Mouse (Mus musculus) c-Kit-positive CD71-positive TER-119-negative erythroid progenitor cells, embryonic 14.5 days (primary cell): Measurements from ENCODE around the gene Apbb2.

Experiments
- DNase-seq: peaks from one replicate; pipeline ENCODE4 v3.0.0-alpha.2; 2013; ENCODE audit warnings: low read depth

Gene Apbb2

DNA sequence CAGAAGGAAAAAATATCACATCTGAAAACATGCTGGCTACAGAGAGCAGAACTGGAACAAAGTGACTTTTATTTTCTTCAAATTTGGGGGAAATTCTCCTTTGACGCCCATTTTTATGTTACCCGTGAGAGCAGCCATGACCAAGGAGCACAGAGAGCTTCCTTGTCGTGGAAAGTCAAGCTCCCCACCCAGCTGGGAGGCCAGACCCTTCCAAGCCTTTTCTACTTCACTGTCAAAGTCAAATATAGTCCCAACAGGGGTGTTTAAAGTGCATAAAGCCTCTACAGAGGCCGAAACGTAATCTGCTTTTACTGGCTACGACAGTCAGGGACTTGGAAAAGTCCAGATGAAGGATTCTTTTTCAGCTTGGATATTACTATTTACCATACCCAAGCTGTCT, 101.1 kb downstream of the Apbb2 start:
- DNase-seq, result no peak

DNA sequence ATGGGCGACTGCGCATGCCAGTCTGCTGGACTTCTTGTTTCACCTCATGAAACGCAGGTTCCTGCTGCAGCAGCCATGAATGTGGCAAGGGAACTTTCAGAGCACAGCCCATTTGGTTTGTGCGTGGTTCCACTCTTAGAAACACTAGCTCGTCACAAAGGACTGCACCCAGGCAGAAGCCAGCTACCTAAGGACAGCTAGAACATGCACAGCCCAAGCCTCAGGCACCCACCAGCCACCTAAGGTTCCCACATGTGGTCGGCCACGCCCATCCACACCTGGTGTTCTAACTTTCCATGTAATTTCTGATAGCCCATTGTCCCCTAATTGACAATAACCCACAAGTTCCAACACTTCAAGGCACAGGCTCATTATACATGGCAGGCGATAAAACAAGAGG, 102.3 kb downstream of the Apbb2 start:
- no peak for DNase-seq

DNA sequence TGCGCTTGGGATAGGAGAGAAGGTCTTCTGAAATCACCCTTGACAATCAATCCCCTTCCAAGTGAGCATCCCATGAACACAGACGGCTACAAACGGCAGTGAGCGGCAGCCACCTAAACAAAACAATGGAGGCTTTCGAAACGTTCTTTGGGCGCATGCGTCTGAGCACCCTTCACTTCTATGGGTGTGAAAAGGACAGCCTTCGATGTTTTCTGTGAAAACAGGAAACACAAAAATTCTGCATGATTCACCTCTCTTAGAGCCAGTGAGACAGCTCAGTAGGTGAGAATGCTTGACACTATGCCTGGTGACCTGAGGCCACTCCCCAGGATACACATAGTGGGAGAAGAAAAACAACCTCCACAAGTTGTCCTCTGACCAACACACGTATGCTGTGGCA, 103.3 kb downstream of the Apbb2 start:
- no peak for DNase-seq

DNA sequence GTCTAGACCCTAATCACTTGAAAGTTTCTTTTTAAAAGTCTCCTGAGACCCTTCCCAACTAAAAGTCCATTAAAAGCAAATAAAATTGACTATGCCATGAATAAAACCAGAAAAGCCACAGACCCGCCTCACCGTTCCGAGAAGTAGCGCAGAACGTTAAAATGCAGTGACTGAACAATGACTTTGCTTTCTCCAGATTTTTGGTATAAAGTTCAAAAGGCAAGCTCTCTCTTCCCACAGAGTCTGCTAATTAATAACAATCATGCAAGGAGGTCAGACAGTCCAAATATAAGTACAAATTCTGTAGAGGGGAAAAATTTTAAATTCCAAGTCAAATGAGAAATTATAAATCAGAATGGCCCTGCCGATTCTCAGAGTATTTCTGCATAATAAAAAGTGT, 103.9 kb downstream of the Apbb2 start:
- DNase-seq, result no peak

DNA sequence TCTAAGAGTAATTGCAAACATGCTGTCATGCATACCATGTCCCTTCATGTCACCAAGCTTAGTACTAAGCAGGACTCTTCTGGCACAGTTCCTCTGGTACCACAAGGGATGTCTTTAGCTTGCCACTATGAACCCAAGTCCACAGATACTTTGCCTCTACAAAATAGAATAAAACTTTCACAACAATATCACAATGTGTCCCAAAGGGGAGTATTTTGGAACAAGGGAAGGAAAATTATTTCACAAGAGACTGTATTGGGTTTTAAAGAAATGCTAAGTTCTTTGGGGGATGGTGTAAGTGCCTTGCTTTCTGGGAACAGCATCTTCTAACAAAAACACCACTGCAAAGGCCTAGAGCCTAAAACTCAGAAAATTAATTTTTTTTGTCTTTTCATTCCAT, 105.2 kb downstream of the Apbb2 start:
- DNase-seq, result no peak

DNA sequence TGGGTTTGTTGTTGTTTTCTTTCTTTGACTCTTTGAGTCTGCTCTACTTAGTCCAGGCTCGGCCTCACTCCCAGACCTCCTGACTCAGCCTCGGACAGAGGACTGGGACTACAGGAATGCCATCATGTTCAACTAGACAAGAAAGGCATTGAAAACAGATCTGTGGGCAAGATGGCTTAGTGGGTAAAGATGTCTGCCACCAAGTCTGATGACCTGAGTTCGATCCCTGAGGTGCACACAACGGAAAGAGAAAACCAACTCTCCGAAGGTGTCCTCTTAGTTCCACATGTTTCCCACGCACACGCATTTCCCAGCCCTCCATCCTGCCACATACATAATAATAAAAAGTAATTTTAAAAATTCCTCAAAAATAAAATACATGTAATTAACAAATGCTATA, 106.1 kb downstream of the Apbb2 start:
- DNase-seq, result no peak

DNA sequence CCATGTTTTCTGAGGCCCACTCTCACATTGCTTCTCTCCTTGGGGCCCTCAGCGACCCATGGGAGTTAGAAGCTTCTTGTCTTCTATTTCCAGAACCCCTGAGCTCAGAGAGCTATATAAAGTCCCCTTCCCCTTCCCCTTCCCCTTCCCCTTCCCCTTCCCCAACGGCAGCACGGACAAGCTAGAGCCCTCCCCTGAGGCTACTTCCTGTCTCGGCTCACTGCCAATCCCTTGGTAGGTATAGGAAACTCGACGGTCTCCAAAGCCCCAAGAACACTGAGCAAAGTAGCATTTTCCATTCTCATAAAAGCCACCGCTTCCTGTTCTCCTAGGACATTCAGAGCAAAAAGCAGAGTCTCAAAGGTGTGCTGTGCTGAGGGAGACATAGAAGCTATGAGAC, 107.9 kb downstream of the Apbb2 start:
- no peak for DNase-seq

DNA sequence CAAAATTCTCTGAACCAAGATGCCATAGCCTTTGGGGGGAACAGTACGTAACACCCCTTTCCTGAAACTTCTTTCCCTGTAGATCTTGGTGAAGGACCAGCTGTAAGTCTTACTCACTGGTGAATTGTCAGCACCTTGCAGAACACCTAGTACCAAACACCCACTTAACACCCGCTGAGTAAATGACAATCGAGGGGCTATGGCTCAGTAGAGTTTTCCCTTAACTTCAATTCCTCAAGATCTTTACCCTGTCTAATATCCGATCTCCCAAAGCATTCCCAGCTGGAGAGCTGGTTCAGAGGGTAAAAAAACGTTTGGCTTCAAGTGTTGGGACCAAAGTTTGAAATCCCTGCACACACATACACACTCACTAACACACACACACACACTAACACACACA, 109.4 kb downstream of the Apbb2 start:
- DNase-seq, result no peak

DNA sequence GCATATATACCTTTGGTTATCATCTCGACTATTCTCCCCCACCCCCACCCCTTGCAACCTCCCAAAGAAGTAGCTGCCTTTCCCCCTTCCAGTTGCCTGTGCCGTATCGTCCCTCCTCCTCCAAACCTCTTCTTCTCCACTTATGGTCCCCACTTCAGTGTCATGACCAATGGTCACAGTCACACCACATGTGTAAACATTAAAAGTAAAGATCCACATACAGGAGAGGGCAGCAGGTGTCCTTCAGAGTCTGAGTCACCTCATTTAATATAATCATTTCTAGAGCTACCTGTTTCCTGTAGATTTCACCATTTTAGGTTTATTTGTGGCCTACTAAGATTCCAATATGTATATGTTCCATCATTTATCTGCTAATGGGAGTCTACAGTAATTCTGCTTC, 113.0 kb downstream of the Apbb2 start:
- DNase-seq, result no peak

DNA sequence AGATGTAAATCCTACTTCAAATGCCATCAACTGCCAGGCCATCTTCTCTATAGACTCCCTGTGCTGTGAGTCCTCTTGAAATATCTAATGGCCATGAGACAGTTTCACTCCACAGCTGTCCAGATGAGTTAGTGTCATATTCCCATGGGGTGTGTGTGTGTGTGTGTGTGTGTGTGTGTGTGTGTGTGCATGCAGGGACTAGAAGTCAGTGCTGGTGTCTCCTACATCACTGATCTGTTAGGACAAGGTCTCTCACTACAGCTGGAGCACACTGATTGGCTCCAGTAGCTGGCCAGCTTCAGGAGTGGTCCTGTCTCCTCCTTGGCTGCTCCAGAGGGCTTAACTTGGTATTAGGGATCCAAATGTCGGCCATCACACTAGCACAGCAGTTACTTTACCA, 113.5 kb downstream of the Apbb2 start:
- DNase-seq, result no peak

DNA sequence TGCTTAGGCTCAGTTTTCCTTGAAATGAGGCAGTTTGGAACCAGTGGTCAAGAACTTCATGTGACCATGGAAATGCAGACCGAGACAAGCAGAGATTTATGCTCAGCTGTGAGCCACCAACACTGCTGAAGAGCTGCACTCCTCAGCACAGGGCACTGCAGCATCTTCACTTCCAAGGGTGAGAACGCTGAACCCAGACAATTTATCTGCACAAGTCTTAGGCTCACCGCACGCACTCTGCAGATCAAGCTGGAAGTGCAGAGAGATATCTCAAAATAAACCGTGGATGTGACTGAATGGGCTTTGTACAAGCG, 114.2 kb downstream of the Apbb2 start:
- no peak for DNase-seq

DNA sequence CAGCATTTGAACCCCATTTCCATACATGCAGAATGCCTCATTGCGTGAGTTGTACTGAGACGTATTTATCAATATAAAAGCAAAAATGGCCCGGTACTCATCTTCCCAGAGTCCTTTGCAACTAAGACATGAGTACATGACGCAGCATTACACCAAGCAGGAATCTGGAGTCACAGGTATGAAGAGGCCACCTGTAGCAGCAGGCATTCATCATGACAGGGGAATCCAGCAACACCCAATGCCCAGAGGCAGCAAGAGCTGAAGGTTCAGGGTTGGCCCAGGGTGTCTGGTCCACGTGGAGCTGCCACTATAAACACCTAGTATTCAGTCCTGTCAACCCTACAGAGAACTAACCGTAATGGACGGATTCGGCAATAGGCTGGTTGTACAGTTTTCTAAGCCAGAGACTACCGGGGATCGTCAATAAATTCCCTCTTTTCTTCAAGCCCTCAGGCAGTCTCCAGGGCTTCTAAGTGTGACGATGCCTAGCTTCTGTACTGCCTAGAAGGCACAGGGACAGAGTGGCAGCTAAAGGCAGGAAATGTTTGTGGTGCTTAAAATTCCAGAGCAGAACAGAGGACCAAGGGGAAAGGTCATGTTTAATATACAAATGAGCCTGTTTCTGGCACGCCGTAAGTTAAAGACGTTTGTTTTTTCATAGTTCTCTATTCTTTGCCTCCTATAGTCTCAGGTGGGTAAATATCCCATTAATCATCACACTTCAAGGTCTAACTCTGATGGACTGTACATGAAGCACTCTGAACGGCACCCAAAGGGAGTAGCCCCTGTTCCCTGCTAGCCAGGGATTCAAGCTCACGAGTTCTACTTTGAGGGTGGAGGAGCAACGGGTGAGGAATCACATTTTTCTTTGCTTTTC, 114.8 kb downstream of the Apbb2 start:
- no peak for DNase-seq

DNA sequence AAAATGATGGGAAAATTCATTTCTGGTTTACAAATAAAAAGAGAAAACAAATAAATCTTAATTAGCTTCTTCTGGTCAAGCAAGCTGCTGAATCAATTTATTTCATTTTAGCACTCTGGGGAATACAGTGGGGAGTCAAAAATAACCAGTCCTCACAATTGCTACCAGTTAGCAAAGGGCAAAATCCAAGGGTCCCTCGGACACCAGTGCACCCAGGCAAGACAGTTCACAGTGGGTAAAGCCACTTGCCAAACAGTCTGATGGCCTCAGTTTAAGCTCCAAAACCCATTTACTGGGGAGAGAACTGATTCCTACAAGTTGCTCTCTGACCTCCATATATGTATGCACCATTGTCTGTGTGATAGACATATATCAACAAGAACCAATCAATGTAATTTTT, 115.6 kb downstream of the Apbb2 start:
- no peak for DNase-seq

DNA sequence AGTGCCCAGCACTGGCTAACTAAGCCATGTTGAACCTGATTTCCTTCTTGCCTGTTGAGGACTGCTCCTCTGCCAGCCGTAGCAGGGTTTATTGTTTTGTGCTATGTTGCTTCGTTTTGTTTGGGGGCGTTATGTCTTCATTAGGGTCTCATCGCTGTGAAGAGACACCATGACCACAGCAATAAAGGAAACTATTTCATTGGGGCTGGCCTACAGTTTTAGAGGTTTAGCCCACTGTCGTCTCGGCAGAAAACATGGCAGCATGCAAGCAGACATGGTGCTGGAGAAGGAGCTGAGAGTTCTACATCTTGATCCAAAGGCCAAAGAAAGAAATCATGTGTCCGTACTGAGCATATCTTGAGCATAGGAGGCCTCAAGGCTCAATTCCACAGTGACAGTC, 119.0 kb downstream of the Apbb2 start:
- no peak for DNase-seq

DNA sequence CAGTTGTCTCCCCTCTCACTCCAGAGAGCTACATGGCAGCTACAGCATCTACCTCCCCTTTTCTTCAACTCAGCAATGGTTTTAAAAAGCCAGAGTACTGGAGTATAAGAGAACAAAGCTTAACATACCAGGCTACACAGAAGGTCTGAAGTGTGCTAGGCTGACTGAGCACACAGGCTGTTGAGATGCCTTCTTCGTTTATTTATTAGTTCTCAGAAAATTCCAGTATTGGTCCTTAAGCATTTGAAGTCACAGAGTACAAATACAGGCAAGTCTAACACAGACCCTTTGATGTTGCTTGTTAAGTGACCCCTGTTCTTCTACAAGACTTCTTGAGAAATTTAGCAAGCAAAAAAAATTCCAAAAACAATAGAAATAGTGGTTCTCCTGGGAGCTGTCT, 120.4 kb downstream of the Apbb2 start:
- no peak for DNase-seq

DNA sequence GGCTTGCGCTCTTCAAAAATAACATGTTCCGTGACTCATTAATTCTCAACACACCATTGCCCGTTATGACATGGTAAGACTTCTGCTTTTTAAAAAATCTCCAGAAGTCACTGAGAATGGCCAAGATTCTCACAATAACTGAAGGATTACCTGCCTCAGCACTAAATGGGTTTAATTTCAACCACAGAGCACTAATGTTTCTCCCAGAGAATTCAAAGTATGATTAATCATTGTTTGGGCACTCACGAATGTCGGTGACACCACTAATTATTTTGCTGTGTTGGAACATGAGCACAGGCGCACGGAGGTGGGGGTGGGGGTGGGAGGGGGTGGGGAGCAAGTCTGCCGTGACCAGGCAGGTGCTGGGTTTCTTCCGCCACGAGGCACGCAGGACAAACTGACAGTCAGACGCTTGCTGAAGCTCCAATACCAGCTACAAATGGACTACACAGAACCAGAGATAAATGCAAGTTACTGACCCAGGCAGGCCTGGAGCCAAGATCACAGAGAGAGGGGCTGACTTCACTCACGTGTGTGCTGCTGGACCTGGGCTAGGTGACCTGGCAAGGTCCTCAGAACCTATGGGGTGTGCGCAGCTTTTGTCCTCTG, 121.0 kb downstream of the Apbb2 start:
- DNase-seq, result no peak

DNA sequence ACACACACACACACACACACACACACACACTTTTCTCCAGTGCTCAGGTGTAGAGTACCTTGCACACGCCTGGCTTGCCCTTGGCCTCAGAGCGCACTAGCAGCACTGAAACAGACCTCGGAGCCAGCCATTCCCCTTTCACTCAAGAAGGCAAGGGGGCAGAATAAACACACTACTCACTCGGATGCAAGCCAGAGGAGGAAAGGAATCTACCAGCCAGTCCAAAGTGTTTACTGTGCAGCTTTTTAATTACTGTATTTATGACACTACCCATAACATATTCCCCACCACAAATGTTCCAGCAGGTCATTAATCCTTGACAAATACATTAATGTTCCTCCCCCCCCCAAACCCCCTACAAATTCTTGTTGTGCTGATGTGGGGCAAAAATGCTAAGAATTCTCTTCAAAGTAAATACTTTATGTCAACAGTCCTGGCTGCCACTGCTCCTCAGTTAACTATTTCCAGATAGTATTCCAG, 121.7 kb downstream of the Apbb2 start:
- no peak for DNase-seq

DNA sequence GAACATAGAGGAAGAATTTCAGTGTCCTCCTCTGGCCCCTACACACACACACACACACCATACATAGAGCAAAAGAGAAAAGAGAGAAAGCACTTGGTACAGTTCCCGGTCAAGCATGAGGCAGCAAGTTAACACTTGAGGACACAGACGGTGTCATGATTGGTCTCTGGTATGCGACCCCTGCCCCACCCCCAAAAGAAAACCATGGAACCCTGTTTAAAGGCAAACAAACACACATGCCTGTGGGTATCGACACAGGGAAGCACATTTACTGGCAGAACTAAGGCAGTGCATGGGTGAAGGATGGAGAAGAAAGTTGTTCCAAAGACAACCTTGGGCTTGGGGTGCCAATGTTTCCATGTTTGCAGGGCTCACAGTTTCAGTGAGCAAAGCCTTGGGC, 123.9 kb downstream of the Apbb2 start:
- no peak for DNase-seq

DNA sequence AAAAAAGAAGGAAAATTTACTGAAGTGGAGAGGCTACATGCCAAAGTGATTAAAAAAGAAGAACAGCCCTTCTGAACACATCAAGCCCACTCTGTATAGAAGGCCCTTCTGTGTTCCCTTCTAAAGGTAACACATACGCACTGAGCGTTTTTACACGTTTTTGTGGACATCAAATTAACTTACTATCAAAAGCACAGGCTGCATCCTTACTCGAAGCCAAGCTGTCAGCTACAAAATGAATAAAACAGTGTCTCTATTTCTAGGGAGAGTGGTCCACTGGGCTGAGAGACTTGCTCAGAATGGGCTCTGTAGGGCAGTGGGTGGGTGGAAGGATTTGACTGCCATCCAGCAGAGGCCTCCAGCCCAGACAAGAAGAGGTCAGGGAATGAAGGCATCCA, 126.0 kb downstream of the Apbb2 start:
- DNase-seq, result no peak

DNA sequence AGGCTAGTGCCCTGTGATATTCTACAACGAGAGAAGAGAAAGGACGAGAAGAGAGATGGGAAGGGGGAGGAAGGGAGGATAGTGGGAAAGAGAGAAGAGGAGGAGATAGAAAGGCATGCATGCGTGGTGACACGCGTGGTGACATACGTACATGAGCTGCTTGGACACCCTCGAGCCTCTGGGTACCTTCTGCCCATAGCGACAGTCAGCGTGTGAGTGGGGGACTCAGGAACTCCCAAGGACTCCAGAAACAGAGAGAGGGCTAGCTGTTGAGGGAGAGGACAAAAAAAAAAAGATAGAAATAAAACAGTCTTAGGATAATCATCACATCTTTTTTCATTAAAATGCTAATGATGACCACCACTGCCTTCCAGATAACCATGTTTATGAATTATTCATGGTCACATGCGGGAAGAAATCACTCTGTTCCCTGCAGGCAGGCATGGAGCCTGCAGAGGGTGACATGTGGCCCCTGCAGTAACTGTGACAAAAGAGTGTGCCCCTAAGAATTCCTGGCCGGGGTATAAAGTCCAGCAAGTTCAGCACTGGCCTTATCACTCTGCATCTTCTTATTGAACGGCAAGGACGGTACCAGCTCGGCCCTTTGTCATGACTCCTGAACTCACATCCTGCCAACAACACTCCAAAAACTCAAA, 126.5 kb downstream of the Apbb2 start:
- DNase-seq, result no peak

DNA sequence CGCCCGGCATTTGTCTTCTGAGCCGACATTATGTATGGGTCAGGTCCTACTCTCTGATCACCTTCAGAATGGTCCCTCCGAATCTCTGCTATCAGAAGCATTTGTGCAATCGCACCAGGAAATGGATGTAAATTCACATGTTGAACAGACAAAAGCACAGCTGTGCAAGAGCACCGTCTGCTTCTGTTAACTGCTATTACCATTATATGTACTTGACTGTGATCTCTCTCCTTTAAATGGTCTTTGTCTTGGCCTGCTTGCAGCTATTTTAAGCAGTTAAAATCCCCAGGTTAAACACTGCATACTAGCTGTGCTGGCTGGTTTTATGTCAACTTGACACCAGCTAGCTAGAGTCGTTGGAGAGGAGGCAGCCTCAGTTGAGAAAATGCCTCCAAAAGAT, 132.6 kb downstream of the Apbb2 start:
- DNase-seq, result no peak

DNA sequence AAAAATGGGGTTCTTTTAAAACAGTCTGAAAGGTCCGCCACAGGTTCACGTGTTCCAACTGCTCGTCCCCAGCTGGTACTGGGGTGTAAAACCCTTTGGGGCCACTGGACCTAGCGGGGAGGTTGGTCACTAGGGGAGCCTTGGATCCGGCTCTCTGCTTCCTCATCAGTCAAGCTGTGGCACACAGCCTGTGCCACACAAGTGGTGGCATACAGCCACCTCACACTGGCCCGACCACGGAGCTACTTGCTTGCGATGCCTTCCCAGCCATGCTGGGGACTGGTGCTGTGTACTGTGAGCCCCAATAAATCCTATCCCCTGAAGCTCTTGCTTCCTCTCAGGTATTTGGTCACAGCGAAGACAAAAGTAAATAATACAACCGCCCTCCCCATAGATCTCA, 142.3 kb downstream of the Apbb2 start:
- no peak for DNase-seq

DNA sequence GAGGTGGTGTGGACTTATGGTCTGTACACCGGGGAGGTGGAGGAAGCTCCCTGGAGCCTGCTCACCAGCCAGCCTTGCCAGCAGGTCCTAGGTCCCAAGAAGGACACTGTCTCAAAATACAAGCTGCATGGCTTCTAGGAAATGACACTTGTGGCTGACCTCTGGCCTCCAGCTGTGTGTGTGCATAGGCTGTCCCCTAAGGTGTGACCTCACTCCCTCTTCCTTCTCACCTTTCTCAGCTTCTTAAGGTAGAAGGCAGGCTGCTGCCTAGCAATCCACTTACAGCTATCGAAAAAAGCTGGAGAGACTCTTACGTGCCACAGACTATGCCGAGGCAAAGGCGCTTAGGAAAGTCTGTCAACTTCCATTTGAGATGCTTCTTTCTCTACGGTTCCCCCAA, 142.8 kb downstream of the Apbb2 start:
- no peak for DNase-seq

DNA sequence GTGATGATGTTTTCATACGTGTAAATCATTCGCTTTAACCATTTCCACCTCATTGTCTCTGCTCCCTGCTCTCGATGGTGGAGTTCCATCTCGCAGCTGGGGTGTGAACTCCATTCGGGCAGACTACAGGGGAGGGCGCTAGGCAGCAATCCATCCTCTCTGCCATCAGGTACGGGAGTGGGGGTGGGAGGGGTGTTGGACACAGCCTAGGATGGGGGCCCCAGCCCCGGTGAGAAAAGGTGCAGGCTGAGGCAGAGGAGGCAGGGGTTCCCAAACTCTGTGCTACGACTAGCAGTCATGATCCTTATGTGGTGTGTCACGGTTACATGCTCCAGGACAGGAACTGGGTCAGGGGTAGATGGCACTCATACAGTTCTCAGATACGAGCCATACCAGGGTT, 144.4 kb downstream of the Apbb2 start:
- no peak for DNase-seq
